Mouse (Mus musculus): ENCODE measurements around the gene Tubgcp3.

DNA sequence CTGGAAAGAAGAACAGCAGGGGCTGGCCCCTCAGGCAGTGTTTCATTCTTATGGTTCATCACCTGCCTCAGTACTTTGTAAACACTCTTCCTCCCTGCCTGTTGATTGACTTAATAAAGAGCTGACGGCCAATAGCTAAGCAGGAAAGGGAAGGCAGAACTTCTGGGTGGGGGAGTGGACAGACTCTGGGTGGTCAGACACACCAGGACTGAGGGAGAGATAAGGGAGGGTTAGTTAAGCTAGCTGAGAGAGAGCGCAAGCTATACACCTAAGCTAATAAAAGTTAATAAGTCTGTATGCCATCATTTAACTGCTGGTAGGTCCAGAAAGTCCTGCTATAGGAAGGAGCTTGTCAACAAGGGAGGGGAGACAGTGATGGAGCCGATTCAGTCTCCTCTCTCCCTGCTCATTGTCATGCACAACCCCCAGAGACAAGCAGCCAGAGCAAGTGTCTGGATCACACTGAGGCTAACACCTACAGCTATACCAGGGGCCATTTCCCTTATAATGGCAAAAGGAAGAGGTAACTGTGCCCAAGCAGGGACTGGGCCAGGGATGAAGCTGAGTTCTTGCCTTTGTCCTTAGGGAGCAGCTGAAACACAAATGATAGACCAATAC is 26.7 kb upstream of the Tubgcp3 start:
- no peak for TF ChIP-seq CTCF (IDR thresholded peaks at IDR 0.05; ENCODE audit: low read depth, low read length)
- no peak for TF ChIP-seq POLR2A (IDR thresholded peaks at IDR 0.05; ENCODE audit: extremely low read depth, insufficient read depth, low read length)
